Mouse (Mus musculus): ENCODE results near the gene Ndufaf2. TPM values are rescaled to one million over a fixed set of nuclear protein-coding genes. Genes with fewer than 3 reads are reported as not detected.

The Ndufaf2 gene
- total and polyA plus RNA-seq, 3 experiments = 37.1 to 117 (median 51.2) TPM

GRCm38 (mm10) chr13:108208090-108208489, 49.7 kb upstream of the Ndufaf2 start:
- Histone ChIP-seq H3K79me2 (replicated peaks; ENCODE audit: control insufficient read depth, extremely low read depth, insufficient read depth, poor library complexity, severe bottlenecking) (no peaks in the 10 kb centered on the region), H3K27ac (ENCODE audit: insufficient read depth, low read depth) (no peak overlapping the region), H3K4me3 (replicated peaks in 1 of 3; ENCODE audit: low read depth in 2 of 3, low read length in 2 of 3, poor library complexity in 1 of 3) (no peak overlapping the region), H3K4me2 (ENCODE audit: insufficient read depth, low read depth, poor library complexity, severe bottlenecking) (no peak overlapping the region), H3K27me3 (replicated peaks) (no peaks in the 10 kb centered on the region), H3K4me1 (ENCODE audit: control insufficient read depth in 1 of 2, insufficient read depth in 2 of 2) (peaks cover 9 to 57% of the 10 kb centered on the region in 2 experiments), H3K36me3 (replicated peaks in 1 of 2; ENCODE audit: control insufficient read depth in 1 of 2, insufficient read depth in 1 of 2, low read length in 1 of 2) (no peaks in the 10 kb centered on the region), H3K9me3 (replicated peaks; ENCODE audit: low read length) (no peaks in the 10 kb centered on the region), H3K9ac (ENCODE audit: insufficient read depth, low read depth) (0 out of 2 replicates have a peak overlapping the region, but pooled peaks have one; percentile 19)
- TF ChIP-seq ZNF384 (IDR thresholded peaks at IDR 0.05; ENCODE audit: low read depth, low read length) (peak; percentile 92), IRF4 (IDR thresholded peaks at IDR 0.05; ENCODE audit: low read depth, low read length) (no peak), TBP (conservative IDR thresholded peaks at IDR 0.05; ENCODE audit: low read depth, low read length) (no peak), TCF12 (IDR thresholded peaks at IDR 0.05; ENCODE audit: low read depth, low read length) (no peak)
- dilution Hi-C loops (cut with MboI; ENCODE audit: extremely low pct_ligation_motif_present, extremely low pct_unique_long_range_greater_than_20kb, low sequenced_read_pairs) = no loop called here
- no peak for DNase-seq (ENCODE audit: extremely low read depth)
- in situ Hi-C loops (cut with MboI; ENCODE audit: low pct_ligation_motif_present, low pct_unique_long_range_greater_than_20kb, low sequenced_read_pairs) = no loop called here

GRCm38 (mm10) chr13:108207447-108207846, 49.0 kb upstream of the Ndufaf2 start:
- H3K4me2 ChIP-seq (ENCODE audit: insufficient read depth, low read depth, poor library complexity, severe bottlenecking) = no peak overlapping the region
- H3K4me3 ChIP-seq (replicated peaks in 1 of 3; ENCODE audit: low read depth in 2 of 3, low read length in 2 of 3, poor library complexity in 1 of 3) = no peak overlapping the region
- H3K4me1 ChIP-seq (ENCODE audit: control insufficient read depth in 1 of 2, insufficient read depth in 2 of 2) = peaks cover 9 to 57% of the 10 kb centered on the region in 2 experiments
- H3K27ac ChIP-seq (ENCODE audit: insufficient read depth, low read depth) = no peak overlapping the region
- dilution Hi-C loops (cut with MboI; ENCODE audit: extremely low pct_ligation_motif_present, extremely low pct_unique_long_range_greater_than_20kb, low sequenced_read_pairs) = no loop called here
- H3K9ac ChIP-seq (ENCODE audit: insufficient read depth, low read depth) = no peak overlapping the region
- in situ Hi-C loops (cut with MboI; ENCODE audit: low pct_ligation_motif_present, low pct_unique_long_range_greater_than_20kb, low sequenced_read_pairs) = no loop called here
- no peaks in the 10 kb centered on the region for H3K79me2 ChIP-seq (replicated peaks; ENCODE audit: control insufficient read depth, extremely low read depth, insufficient read depth, poor library complexity, severe bottlenecking)
- no peaks in the 10 kb centered on the region for H3K36me3 ChIP-seq (replicated peaks in 1 of 2; ENCODE audit: control insufficient read depth in 1 of 2, insufficient read depth in 1 of 2, low read length in 1 of 2)
- H3K27me3 ChIP-seq (replicated peaks) = no peaks in the 10 kb centered on the region
- DNase-seq (ENCODE audit: extremely low read depth) = no peak
- no peaks in the 10 kb centered on the region for H3K9me3 ChIP-seq (replicated peaks; ENCODE audit: low read length)
- TF ChIP-seq BHLHE40 (IDR thresholded peaks at IDR 0.05; ENCODE audit: low read depth, low read length) = peak; percentile 84
- no peak for TF ChIP-seq TCF12 (IDR thresholded peaks at IDR 0.05; ENCODE audit: low read depth, low read length)
- TF ChIP-seq MYC (IDR thresholded peaks at IDR 0.05; ENCODE audit: low read depth, low read length) = peak; percentile 56; the same call in 1 of the 2 replicates
- no peak for TF ChIP-seq MAFK (IDR thresholded peaks at IDR 0.05; ENCODE audit: insufficient replicate concordance, low read length)
- TF ChIP-seq MAZ (IDR thresholded peaks at IDR 0.05; ENCODE audit: low read depth, low read length) = no peak
- TF ChIP-seq CHD2 (IDR thresholded peaks at IDR 0.05; ENCODE audit: low read length) = no peak
- TF ChIP-seq CHD1 (IDR thresholded peaks at IDR 0.05; ENCODE audit: low read depth, low read length) = no peak
- peak; percentile 62 for TF ChIP-seq USF1 (IDR thresholded peaks at IDR 0.05; ENCODE audit: low read depth, low read length)
- no peak for TF ChIP-seq RAD21 (IDR thresholded peaks at IDR 0.05; ENCODE audit: low read depth, low read length)
- TF ChIP-seq IRF4 (IDR thresholded peaks at IDR 0.05; ENCODE audit: low read depth, low read length) = peak; percentile 43; the same call in 1 of the 2 replicates
- TF ChIP-seq KAT2A (IDR thresholded peaks at IDR 0.05; ENCODE audit: insufficient replicate concordance, low read length) = no peak
- TF ChIP-seq GABPA (IDR thresholded peaks at IDR 0.05; ENCODE audit: insufficient replicate concordance, low read depth, low read length) = no peak
- no peak for TF ChIP-seq CTCF (conservative IDR thresholded peaks at IDR 0.05 in 1 of 2, IDR thresholded peaks at IDR 0.05 in 1 of 2; ENCODE audit: low read depth in 2 of 2, low read length in 2 of 2)
- 0 out of 2 replicates have a peak, but pooled peaks have one; percentile 31 for TF ChIP-seq MXI1 (IDR thresholded peaks at IDR 0.05; ENCODE audit: low read depth, low read length)
- TF ChIP-seq JUND (conservative IDR thresholded peaks at IDR 0.05; ENCODE audit: low read depth, low read length) = no peak
- no peak for TF ChIP-seq POLR2A (IDR thresholded peaks at IDR 0.05; ENCODE audit: low read depth, low read length)
- no peak for TF ChIP-seq E2F4 (IDR thresholded peaks at IDR 0.05; ENCODE audit: insufficient replicate concordance, low read depth, low read length)
- no peak for TF ChIP-seq ZKSCAN1 (IDR thresholded peaks at IDR 0.05; ENCODE audit: borderline replicate concordance, low read depth, low read length)
- TF ChIP-seq ZNF384 (IDR thresholded peaks at IDR 0.05; ENCODE audit: low read depth, low read length) = no peak
- 0 out of 2 replicates have a peak, but pooled peaks have one; percentile 23 for TF ChIP-seq SIN3A (IDR thresholded peaks at IDR 0.05; ENCODE audit: low read length)
- no peak; the same call in 1 of the 2 replicates for TF ChIP-seq USF2 (conservative IDR thresholded peaks at IDR 0.05; ENCODE audit: low read depth, low read length)
- peak; percentile 66 for TF ChIP-seq MAX (IDR thresholded peaks at IDR 0.05; ENCODE audit: low read length)
- no peak for TF ChIP-seq TBP (conservative IDR thresholded peaks at IDR 0.05; ENCODE audit: low read depth, low read length)
- peak; percentile 13; the same call in 1 of the 2 replicates for TF ChIP-seq HCFC1 (IDR thresholded peaks at IDR 0.05; ENCODE audit: low read depth, low read length)
- no peak for TF ChIP-seq UBTF (IDR thresholded peaks at IDR 0.05; ENCODE audit: low read depth, low read length)
- no peak for TF ChIP-seq ZC3H11A (IDR thresholded peaks at IDR 0.05; ENCODE audit: low read depth, low read length)
- 0 out of 2 replicates have a peak, but pooled peaks have one; percentile 28 for TF ChIP-seq ETS1 (conservative IDR thresholded peaks at IDR 0.05; ENCODE audit: low read depth, low read length)
- no peak for TF ChIP-seq NRF1 (IDR thresholded peaks at IDR 0.05; ENCODE audit: low read depth, low read length)
- TF ChIP-seq NELFE (IDR thresholded peaks at IDR 0.05; ENCODE audit: low read depth, low read length) = no peak
- no peak for TF ChIP-seq JUN (IDR thresholded peaks at IDR 0.05; ENCODE audit: insufficient read depth, low read depth, low read length)
- no peak for TF ChIP-seq PAX5 (IDR thresholded peaks at IDR 0.05; ENCODE audit: low read length)
- no peak for TF ChIP-seq RCOR1 (conservative IDR thresholded peaks at IDR 0.05; ENCODE audit: low read depth, low read length)
- no peak for TF ChIP-seq ELF1 (IDR thresholded peaks at IDR 0.05; ENCODE audit: low read depth, low read length)

Measured in CH12.LX (cell line).